Mouse (Mus musculus): ENCODE results near the gene Hist2h2ac. TPM values are rescaled to one million over a fixed set of nuclear protein-coding genes. Genes with fewer than 3 reads are reported as not detected.
"Not testable (repeated sequence)": the region's sequence is repeated elsewhere in the genome, so short reads cannot be mapped to it uniquely, and the experiment has no call there.

Hist2h2ac gene
- polyA plus RNA-seq (2015; fragmentation: Nextera tagmentation; extraction: Ambion mirVana) = 0.72 and 3.5 TPM in 2 replicates

DNA sequence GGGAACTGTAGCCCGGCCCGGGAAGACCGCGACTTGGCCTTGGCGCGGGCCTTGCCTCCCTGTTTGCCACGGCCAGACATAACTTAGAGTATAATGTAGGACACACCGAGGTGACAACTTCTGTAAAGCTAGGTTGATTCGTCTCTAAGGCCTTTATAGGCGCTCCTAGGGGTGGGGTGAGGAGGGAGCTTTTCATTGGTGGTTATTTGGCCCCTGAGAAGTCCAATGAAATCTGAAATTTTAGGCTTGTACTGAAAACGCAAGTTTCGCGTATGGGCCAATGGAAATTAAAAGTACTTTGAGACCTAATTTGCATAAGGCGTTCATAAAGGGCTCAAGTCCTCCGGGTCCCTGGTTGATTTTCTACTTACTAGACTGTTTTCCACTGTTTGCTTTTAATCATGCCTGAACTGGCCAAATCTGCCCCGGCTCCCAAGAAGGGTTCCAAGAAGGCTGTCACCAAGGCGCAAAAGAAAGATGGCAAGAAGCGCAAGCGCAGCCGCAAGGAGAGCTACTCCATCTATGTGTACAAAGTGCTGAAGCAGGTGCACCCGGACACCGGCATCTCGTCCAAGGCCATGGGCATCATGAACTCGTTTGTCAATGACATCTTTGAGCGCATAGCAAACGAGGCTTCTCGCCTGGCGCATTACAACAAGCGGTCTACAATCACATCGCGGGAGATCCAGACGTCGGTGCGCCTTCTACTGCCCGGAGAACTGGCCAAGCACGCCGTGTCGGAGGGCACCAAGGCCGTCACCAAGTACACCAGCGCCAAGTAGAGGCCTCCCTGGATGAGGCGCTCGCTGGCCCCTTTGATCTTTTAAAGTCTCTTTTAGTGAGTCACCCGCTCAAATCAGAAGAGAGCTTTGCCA, at the start of gene Hist2h2ac, which contains the start of gene Hist2h2be:
Gene Hist2h2ac, minus strand, starts transcription at position 116 of the 875 bp plus-strand sequence.
Gene Hist2h2be, plus strand, starts transcription at position 355 of the 875 bp plus-strand sequence.
- H3K27ac ChIP-seq (replicated peaks) = peak within 1 kb of the TSS; percentile 99
- H3K9ac ChIP-seq (replicated peaks) = peak within 1 kb of the TSS; percentile 75
- H3K4me3 ChIP-seq (replicated peaks) = peak within 1 kb of the TSS; percentile 67
- under 1% methylated on average over 43 of the region's 43 CpGs for WGBS
- peak within 1 kb of the TSS; percentile 91 for H3K4me2 ChIP-seq
- H3K9me3 ChIP-seq (replicated peaks) = no peaks in the 10 kb centered on the region
- peak; percentile 82 for ATAC-seq (ENCODE audit: low FRiP score)
- peaks cover 36% of the 10 kb centered on the region for H3K4me1 ChIP-seq
- H3K27me3 ChIP-seq (replicated peaks) = no peaks in the 10 kb centered on the region
- no peaks in the 10 kb centered on the region for H3K36me3 ChIP-seq

DNA sequence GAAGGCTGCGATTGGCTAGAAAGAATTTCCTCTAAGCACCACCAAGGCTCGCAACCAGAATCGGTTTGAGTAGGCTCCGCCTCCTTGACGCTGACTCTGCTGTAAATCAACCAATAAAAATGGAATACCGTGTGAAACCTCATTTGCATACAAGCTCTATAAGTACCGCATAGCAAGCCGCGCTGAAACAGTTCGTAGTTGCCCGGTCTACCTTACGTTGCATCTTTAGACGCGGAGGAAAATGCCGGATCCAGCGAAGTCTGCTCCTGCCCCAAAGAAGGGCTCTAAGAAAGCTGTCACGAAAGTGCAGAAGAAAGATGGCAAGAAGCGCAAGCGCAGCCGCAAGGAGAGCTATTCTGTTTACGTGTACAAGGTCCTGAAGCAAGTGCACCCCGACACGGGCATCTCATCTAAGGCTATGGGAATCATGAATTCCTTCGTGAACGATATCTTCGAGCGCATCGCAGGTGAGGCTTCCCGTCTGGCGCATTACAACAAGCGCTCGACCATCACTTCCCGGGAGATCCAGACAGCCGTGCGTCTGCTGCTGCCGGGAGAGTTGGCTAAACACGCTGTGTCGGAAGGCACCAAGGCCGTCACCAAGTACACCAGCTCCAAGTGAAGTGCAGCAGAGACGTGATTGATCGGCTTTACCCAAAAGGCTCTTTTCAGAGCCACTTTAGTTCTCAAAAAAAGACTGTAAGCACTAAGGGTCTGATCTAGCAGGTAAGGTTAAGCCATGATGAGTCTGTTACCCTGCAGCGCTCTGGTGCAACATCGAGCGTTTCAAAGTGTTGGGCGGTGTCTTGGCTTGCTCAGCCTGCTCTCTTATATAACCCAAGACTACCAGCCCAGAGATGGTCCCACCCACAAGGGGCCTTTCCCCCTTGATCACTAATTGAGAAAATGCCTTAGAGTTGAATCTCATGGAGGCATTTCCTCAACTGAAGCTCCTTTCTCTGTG, 49.1 kb upstream of the Hist2h2ac start, which contains the start of gene Hist2h2bb:
Gene Hist2h2bb, plus strand, starts transcription at position 242 of the 964 bp plus-strand sequence.
- peak within 1 kb of the TSS; percentile 96 for H3K27ac ChIP-seq (replicated peaks)
- H3K4me2 ChIP-seq = peak within 1 kb of the TSS; percentile 84
- under 1% methylated on average over 45 of the region's 45 CpGs for WGBS
- H3K4me1 ChIP-seq = peaks cover 12% of the 10 kb centered on the region
- peak within 1 kb of the TSS; percentile 77 for H3K9ac ChIP-seq (replicated peaks)
- peak within 1 kb of the TSS; percentile 53 for H3K4me3 ChIP-seq (replicated peaks)
- no peaks in the 10 kb centered on the region for H3K36me3 ChIP-seq
- H3K9me3 ChIP-seq (replicated peaks) = no peaks in the 10 kb centered on the region
- H3K27me3 ChIP-seq (replicated peaks) = no peaks in the 10 kb centered on the region
- peak; percentile 96 for ATAC-seq (ENCODE audit: low FRiP score)

DNA sequence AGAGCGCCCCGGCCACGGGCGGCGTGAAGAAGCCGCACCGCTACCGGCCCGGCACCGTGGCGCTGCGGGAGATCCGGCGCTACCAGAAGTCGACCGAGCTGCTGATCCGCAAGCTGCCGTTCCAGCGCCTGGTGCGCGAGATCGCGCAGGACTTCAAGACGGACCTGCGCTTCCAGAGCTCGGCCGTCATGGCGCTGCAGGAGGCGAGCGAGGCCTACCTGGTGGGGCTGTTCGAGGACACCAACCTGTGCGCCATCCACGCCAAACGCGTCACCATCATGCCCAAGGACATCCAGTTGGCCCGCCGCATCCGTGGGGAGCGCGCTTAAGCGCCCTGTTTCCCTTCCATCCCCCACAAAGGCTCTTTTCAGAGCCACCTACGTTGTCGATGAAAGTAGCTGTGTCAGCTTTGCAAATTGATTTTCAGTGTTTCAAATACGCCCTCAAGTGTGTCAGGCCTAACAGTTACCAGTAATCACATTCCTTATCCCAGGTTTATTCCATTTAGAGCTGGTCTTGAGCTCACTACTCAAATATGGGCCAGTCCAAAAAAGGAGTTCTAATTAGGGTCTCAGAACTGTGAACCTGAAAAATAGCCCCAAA, 48.2 kb upstream of the Hist2h2ac start:
- peak overlapping the region; percentile 96 for H3K27ac ChIP-seq (replicated peaks)
- ATAC-seq (ENCODE audit: low FRiP score) = peak; percentile 53

DNA sequence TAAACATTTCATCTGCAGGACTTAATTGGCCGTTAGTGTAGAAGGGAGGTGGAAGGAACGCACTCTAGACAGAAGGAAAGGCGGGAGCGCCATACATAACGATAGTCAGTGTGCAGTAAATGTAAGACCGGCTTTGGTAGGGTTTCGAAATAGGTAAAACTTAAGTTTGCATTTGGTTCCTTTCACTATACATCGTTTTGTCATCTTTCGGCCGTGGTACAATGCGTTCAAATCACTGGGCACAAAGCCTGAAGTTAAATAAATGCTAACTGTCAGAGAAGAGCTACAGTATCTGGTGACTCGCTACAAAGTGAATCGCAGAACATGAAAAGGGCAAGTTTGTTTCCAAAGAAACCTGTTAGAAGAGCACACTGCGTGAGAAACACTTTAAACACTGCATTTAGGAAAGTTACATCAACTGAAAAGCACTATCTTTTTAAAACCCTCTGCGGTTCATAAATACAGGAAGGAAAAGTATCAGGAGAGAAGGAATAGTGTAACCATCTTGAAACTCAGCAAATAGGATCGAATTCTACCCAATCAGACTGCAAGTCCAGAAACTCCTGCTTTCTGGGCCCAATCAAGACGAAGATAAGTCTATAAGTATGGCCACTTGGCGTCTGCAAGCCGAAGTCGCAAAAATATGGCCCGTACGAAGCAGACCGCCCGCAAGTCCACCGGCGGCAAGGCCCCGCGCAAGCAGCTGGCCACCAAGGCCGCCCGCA, 47.5 kb upstream of the Hist2h2ac start, which contains the start of gene Hist2h3b:
Gene Hist2h3b, plus strand, starts transcription at position 604 of the 725 bp plus-strand sequence.
- peak; percentile 65 for ATAC-seq (ENCODE audit: low FRiP score)
- Histone ChIP-seq H3K36me3 (no peaks in the 10 kb centered on the region), H3K4me2 (peak within 1 kb of the TSS; percentile 84), H3K9ac (replicated peaks) (peak within 1 kb of the TSS; percentile 48), H3K4me3 (replicated peaks) (peak within 1 kb of the TSS; percentile 53), H3K4me1 (peaks cover 23% of the 10 kb centered on the region), H3K9me3 (replicated peaks) (no peaks in the 10 kb centered on the region), H3K27me3 (replicated peaks) (no peaks in the 10 kb centered on the region), H3K27ac (replicated peaks) (peak within 1 kb of the TSS; percentile 96)
- 18% methylated on average over 26 of the region's 30 CpGs for WGBS

More for the DNA sequence above, 48.2 kb upstream of the Hist2h2ac start:
- not testable (repeated sequence) for H3K36me3 ChIP-seq; H3K27me3 ChIP-seq (replicated peaks); H3K9me3 ChIP-seq (replicated peaks)
- Histone ChIP-seq H3K4me2 (peak overlapping the region; percentile 84), H3K4me3 (replicated peaks) (peak overlapping the region; percentile 53), H3K4me1 (peaks cover 19% of the 10 kb centered on the region), H3K9ac (replicated peaks) (peak overlapping the region; percentile 48)
- whole genome bisulfite sequencing = under 1% methylated on average over 12 of the region's 44 CpGs

DNA sequence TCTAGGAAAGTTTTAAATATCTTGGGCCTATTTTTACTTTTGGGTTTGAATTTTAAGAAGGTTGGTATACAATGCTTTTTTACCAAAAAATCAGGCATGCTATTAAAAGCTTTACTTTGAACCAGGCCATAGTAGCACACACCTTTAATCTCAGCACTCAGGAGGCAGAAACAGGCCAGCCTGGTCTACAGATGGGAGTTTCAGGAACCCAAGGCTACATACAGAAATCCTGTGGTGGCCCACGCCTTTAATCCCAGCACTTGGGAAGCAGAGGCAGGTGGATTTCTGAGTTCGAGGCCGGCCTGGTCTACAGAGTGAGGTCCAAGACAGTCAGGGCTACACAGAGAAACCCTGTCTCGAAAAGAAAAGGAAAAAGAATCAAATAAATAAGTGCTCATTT, 46.9 kb upstream of the Hist2h2ac start:
- Histone ChIP-seq H3K36me3 (no peaks in the 10 kb centered on the region), H3K9me3 (replicated peaks) (no peaks in the 10 kb centered on the region), H3K4me3 (replicated peaks) (no peak overlapping the region), H3K4me1 (peaks cover 23% of the 10 kb centered on the region), H3K27ac (replicated peaks) (peak overlapping the region; percentile 88), H3K9ac (replicated peaks) (no peak overlapping the region), H3K27me3 (replicated peaks) (no peaks in the 10 kb centered on the region), H3K4me2 (peak overlapping the region; percentile 84; the same call in 1 of the 2 replicates)
- WGBS = 80% methylated on average over 4 of the region's 4 CpGs
- ATAC-seq (ENCODE audit: low FRiP score) = no peak

DNA sequence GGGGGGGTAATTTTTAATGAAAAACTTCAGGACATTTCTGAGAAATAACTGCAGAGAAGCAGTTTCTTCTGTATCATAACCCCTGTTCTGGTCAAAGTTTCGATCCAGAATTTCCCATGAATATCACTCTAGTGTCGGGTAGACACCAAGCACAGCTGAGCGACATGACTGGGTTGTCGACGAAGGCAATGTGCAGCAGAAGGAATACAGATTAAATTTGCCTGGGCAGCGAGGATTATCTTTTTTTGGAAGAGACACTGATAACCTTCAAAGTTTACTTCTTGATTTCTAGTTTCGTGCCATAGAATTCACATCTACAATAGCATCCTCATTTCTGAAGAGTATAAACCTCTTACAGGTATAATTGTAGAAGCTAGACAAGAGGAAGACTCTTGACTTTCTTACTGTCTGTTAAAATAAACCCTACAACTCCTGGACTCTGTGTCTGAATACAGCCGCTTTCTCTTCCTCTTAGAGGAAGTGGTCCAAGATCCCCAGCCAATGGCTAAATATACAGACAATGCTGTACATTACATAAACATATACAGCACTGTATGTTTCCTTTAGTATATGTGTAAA, 45.5 kb upstream of the Hist2h2ac start:
- ATAC-seq (ENCODE audit: low FRiP score) = no peak
- no peak overlapping the region for H3K27ac ChIP-seq (replicated peaks)
- H3K27me3 ChIP-seq (replicated peaks) = no peaks in the 10 kb centered on the region
- peaks cover 35% of the 10 kb centered on the region for H3K4me1 ChIP-seq
- no peaks in the 10 kb centered on the region for H3K36me3 ChIP-seq
- no peak overlapping the region for H3K9ac ChIP-seq (replicated peaks)
- WGBS = 94% methylated on average over 8 of the region's 8 CpGs
- H3K4me3 ChIP-seq (replicated peaks) = no peak overlapping the region
- H3K4me2 ChIP-seq = no peak overlapping the region
- H3K9me3 ChIP-seq (replicated peaks) = no peaks in the 10 kb centered on the region

DNA sequence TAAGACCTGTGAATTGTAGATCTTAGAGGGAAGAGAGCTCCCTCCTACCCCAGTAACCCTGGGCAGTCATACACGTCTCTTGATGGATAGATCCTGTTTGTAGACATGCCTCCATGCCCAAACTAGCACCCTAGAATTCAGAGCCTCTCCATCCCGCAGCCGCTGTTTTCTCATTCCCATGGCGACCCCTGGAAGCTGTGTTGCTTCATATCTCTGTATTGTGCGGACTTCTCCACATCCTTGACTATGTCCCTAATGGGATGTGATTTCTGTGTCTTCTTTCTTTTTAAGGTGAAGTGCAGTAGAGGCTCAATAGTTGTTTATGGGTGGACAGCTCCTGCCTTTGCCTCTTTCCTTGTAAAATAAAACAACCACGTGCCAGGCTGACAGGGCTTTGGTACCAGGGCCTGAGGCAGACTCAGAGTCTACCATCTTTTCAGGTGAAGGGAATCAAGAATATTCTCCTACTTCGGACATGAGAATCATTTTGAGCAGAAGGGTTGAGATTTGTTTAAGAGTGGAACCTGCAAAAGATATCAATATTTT, 43.8 kb upstream of the Hist2h2ac start:
- Histone ChIP-seq H3K4me1 (peaks cover 36% of the 10 kb centered on the region), H3K27ac (replicated peaks) (peak overlapping the region; percentile 99), H3K4me3 (replicated peaks) (peak overlapping the region; percentile 66; the same call in 1 of the 2 replicates), H3K27me3 (replicated peaks) (no peaks in the 10 kb centered on the region), H3K36me3 (no peaks in the 10 kb centered on the region), H3K4me2 (peak overlapping the region; percentile 73), H3K9me3 (replicated peaks) (no peaks in the 10 kb centered on the region), H3K9ac (replicated peaks) (no peak overlapping the region)
- no peak for ATAC-seq (ENCODE audit: low FRiP score)
- WGBS = 71% methylated on average over 7 of the region's 7 CpGs

DNA sequence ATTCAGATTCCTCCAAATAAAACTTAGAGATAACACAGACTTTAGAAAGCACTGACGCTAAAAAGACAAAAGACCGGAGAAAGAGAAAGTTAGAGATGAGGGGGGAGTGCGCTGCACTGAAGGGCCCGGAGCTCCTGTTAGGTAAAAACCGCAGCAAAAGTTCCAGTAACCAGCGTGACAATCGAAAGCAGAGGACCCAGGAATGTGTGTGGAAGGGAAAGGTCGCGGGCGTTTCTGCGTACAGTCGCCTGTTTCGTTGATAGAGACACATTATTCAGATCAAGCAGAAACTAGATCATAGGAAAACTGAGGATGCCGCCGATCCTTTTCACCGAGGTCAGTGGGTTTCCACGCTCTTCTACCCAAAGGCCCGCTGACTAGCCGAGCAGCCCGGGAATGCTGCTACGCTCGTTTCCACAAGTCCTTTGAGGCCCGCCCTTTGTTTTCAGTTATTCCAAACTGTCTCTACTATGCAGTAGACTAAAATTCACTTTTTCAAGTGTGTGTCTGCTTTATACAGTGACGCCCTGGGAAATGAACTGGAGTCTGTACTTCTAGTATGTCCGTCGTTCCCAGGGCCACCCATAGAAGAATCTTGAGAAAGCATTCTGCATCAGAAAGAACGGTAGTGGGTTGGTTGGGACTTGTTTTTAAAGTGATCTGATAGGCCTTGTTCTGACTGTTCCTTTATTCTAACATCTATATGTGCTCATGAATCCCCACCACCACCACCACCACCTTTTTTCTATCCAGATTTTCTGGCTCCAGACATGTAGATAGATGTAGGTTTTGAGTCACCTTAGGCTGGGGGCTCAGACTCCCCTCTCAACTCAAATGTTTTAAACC, 43.1 kb upstream of the Hist2h2ac start:
- H3K27me3 ChIP-seq (replicated peaks) = no peaks in the 10 kb centered on the region
- no peaks in the 10 kb centered on the region for H3K9me3 ChIP-seq (replicated peaks)
- peak; percentile 42; the same call in 1 of the 2 replicates for ATAC-seq (ENCODE audit: low FRiP score)
- H3K36me3 ChIP-seq = no peaks in the 10 kb centered on the region
- H3K4me2 ChIP-seq = peak overlapping the region; percentile 73
- H3K4me1 ChIP-seq = peaks cover 33% of the 10 kb centered on the region
- peak overlapping the region; percentile 55 for H3K9ac ChIP-seq (replicated peaks)
- peak overlapping the region; percentile 66 for H3K4me3 ChIP-seq (replicated peaks)
- H3K27ac ChIP-seq (replicated peaks) = peak overlapping the region; percentile 99
- 4% methylated on average over 27 of the region's 27 CpGs for WGBS

DNA sequence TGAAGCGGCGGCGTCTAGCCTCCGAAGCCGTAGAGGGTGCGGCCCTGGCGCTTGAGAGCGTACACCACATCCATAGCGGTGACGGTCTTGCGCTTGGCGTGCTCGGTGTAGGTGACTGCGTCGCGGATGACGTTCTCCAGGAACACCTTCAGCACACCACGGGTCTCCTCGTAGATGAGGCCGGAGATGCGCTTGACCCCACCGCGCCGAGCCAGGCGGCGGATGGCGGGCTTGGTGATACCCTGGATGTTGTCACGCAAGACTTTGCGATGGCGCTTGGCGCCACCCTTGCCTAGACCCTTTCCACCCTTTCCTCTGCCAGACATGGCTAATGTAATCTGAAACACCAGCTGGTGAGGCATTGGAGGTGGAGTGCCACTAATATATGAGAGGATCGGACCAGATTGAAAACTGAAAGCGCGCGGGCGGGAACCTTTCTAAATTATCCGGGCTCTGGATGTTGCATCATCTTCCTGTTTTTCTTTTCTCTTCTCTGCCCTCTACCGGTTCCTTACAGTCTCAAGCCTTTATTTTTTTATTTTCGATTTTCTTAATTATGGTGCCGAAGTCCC, 42.4 kb upstream of the Hist2h2ac start, which contains the start of gene Hist2h4:
Gene Hist2h4, minus strand, starts transcription at position 333 of the 572 bp plus-strand sequence.
- ATAC-seq (ENCODE audit: low FRiP score) = peak; percentile 91
- peak within 1 kb of the TSS; percentile 99 for H3K27ac ChIP-seq (replicated peaks)
- no peaks in the 10 kb centered on the region for H3K36me3 ChIP-seq
- H3K4me3 ChIP-seq (replicated peaks) = peak within 1 kb of the TSS; percentile 66
- peak within 1 kb of the TSS; percentile 89 for H3K9ac ChIP-seq (replicated peaks)
- no peaks in the 10 kb centered on the region for H3K27me3 ChIP-seq (replicated peaks)
- peaks cover 31% of the 10 kb centered on the region for H3K4me1 ChIP-seq
- WGBS = 0% methylated on average over 36 of the region's 40 CpGs
- H3K9me3 ChIP-seq (replicated peaks) = no peaks in the 10 kb centered on the region
- H3K4me2 ChIP-seq = peak within 1 kb of the TSS; percentile 73
